Mouse (Mus musculus): Measurements from ENCODE around the gene Otub1.
A peak's percentile ranks its signal among the peaks of the same experiment; 100 is the strongest.

The Otub1 gene

GRCm38 (mm10) chr19:7205753-7206736 lies at the start of gene Otub1:
Otub1 (minus strand) TSS chr19:7206316.
- peak; percentile 90 for DNase-seq (ENCODE audit: extremely low read depth, low read depth)

- DNase-seq (ENCODE audit: extremely low read depth, low read depth): peak; percentile 57
These were observed 39.9 kb upstream of the Otub1 start for GRCm38 (mm10) chr19:7246021-7246420.

DNA sequence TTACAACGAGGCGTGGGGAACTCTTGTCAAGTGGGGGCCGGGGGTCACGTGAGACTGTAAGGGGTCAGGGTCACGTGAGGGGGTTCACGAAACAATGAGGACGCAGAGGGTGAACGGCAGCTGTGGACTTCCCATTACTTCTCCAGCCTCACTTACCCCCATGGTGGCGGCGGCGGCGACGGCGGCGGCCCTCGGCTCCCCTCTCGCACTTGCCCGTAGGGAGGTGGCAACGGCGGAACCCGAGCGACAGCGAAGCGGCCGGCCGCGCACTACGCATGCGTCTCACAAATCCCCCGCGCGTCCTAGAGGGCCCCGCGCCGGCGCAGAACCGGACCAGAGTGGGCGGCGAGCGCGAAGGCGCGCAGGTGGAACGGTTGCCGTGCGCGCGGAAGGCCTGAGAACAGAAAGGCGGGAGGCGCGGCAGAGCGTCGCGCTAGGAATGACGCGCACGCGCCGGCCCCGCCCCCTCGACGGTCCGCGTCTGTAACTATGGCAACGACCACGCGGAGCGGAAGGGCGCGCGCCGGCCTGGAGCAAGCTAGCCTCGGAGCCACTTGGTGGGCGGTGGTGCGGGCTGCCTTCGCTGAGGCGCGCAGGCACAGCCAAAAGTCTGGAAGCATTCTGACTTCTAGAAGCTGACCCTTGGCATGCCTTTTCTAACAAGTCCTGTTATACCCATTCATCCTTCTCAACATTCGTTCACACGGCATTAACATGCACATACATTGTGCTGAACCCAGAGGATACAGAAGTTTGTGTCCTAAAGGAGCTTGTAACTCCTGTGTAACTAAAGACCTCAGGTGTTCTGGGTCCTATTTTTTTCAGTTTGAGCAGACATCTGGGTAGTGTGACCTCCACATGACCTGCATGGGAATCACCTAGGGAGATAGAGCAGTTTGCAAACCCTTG lies 34.9 kb upstream of the Otub1 start, which contains the start of gene Naa40:
Naa40 (minus strand) TSS at position 402 of the 909 bp plus-strand sequence.
- DNase-seq (ENCODE audit: extremely low read depth, low read depth): peak; percentile 71

DNA sequence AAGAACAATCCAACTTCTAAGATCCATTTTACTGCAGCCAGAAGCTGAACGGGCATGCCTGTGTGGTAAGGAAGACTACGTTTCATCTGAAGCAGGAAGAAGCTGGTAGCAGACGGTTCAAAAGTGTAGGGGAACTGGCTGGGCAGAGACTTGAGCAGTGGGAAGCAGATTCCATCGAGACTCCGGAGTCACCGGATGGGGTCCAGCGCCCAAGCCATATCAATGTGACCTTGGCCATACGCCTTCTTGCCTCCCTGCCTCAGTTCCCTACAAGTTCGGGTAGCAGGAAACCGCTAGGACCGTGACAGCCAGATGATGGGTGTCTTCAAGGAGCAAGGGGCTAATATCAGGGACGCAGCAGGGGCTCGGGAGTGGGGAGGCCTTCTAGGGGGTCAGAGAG lies 34.2 kb upstream of the Otub1 start:
- DNase-seq (ENCODE audit: extremely low read depth, low read depth): peak; percentile 16

DNA sequence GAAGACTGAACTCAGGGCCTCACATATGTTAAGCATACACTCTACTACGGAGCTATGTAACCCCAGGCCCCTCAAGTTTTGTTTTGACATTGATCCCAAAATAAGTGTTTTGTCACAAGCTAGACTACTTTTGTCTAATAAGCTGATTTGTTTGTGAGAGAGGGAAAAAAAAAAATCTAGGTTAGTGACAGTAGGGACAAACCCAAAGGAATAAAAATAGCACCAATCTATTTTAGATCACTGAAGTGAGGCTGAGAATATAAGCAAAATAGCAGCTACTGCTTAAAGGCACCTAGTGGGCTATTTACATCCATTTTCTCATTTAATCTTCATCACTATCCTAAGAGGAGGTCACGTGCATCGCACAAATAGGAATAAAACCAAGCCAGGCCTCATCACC lies 33.5 kb upstream of the Otub1 start:
- no peak for DNase-seq (ENCODE audit: extremely low read depth, low read depth)

DNA sequence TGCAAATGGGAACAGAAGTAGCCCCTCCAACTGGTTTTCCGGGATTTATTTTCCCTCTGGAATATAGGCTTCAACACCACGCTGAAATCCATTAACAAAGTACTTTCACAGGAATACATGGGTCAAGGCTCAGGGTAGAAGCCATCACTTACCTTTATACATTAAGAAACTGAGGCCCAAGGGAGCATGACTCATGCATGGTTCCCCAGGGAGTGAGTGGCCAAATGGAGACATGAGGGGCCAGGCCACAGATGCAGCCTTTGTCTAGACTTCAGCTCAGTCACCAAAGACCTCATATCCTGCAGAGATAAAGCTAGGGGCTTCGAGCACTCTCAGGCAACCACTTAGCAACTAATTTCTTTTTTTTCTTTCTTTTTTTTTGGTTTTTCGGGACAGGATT lies 30.6 kb upstream of the Otub1 start:
- no peak for DNase-seq (ENCODE audit: extremely low read depth, low read depth)

DNA sequence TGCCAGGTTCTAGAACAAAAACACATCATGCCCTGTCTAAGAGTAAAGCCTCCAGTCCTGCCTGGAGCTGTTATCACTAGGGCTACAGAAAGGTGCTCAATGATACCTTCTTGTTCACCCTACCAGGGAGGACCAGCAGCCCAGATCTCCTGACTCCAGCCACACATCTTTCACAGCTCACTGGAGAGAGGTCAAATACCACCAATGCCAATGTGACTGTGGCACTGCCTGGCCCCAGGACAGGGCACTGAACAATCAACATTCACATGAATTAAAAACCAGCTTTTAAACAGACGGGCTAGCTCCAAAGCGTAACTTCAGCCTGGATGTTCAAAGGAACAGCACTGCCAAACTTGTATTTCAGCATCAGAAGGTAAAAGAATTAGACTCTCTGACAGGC lies 29.9 kb upstream of the Otub1 start:
- DNase-seq (ENCODE audit: extremely low read depth, low read depth): no peak

DNA sequence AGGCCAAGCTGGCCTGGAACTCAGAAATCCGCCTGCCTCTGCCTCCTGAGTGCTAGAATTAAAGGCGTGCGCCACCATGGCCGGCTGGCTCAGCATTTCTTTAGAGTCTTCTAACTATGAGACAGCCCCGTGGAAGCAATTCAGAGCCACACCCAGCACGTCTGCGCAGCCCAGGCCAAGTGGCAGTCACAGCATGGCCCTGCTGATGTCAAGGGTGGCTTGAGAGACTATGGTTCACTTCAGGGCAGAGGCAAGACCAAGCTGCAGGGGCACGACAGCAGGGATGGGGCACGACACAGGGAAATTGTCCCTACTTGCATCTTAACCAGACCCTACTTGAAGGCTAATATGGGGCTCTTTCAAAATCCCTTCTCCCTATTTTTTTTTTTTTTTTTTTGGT lies 29.3 kb upstream of the Otub1 start:
- DNase-seq (ENCODE audit: extremely low read depth, low read depth): no peak

DNA sequence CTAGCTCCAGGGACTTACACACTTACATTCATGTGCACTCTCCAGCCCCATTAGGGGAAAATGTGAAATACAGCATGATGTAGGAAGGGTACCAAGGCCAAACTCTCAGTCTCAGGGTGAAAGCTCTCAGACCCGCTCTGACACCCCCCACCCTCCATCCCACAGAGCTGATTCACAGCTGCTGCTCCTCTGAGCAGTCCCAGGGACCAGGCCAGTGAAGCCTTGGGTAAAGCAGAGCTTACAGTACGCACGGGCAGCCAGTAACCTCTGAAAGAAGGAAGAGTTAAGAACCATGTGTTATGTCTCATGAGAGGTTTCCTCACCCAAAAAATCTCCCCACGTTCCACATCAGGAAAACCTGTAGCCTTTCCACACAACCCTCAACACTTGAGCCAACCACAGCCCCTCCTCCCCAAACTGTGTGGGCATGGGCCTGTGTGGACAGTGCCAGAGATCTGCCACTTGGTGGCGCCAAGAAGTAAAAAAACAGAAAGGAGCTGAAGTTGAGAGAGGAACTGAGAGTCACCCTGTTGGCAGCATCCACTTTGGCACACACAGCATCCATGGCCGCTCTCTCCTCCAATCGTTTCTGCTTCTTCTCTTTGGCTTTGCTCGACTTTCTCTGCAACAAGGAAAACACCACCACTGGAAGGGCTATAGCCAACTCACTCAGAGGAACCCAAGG lies 28.6 kb upstream of the Otub1 start:
- peak; percentile 39 for DNase-seq (ENCODE audit: extremely low read depth, low read depth)

DNA sequence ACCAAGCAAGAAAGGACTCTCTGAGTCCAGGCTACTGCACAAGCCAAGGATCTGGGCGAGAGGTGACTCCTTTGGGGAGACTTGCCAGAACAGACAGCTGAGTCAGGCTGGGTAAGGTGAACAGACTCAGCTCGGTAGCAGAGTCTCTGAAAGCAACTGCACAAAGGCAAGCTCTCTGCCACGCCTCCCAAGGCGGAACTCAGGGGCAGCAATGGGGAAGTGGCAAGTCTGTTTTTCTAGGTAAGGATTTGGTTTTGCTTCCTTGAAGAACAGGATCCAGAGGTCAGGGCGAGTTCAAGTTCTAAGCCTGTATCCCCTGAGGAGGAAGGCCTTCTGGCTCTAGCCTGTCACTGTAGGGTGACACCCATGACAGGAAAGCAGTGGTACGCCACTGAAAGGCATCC lies 20.4 kb upstream of the Otub1 start:
- DNase-seq (ENCODE audit: extremely low read depth, low read depth): no peak

DNA sequence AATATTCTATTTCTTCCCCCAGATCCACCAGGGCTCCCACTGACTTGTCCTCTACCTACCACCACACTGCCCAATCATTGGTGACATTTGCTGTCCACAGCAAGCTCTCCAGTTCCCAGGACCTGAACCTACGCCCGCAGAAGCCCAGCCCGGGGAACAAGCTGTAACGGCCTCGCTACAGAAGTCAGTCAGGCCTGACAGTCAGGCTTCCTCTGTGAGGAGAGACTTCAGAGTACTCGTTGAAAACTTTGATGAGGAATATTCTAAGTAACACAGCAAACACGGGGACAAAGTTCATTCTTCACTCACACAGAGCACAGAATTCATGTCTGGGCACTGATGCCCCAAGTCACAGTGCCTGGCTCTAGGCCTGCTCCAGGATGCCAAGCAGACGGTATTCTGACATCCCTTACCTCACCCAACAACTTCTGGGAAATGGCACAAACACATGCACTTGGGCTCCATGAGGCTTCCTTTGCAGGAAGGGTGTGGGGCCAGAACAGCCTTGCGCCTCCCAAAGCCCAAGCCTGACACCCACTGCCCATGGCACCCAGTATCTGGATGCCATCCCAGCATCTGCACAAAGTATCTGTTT lies 19.1 kb upstream of the Otub1 start:
- no peak for DNase-seq (ENCODE audit: extremely low read depth, low read depth)

DNA sequence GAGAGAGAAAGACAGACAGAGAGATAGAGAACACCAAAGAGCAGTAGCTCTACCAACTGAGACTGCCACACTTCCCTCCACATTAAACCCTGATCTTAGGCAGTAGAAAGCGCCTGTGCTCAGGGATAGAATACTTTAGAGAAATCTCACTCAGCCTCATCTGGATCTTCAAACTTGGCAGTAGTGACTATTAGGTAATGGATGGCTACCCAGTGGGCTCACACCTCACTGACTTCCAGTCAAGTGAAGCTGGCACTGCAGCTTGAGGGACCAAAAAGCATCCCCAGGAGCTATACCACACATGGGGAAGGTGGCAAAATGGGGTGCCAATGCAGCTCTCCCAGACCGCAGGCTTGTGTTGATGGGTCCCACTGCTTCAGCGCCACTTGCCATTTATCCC lies 18.1 kb upstream of the Otub1 start:
- no peak for DNase-seq (ENCODE audit: extremely low read depth, low read depth)

- DNase-seq (ENCODE audit: extremely low read depth, low read depth): no peak
These were observed 17.4 kb upstream of the Otub1 start for GRCm38 (mm10) chr19:7223488-7223887.

- no peak for DNase-seq (ENCODE audit: extremely low read depth, low read depth)
These were observed 16.1 kb upstream of the Otub1 start for GRCm38 (mm10) chr19:7222196-7222595.

- no peak for DNase-seq (ENCODE audit: extremely low read depth, low read depth)
These were observed 12.6 kb upstream of the Otub1 start for GRCm38 (mm10) chr19:7218753-7219152.

GRCm38 (mm10) chr19:7217926-7218267 lies 11.8 kb upstream of the Otub1 start:
- no peak for DNase-seq (ENCODE audit: extremely low read depth, low read depth)

DNA sequence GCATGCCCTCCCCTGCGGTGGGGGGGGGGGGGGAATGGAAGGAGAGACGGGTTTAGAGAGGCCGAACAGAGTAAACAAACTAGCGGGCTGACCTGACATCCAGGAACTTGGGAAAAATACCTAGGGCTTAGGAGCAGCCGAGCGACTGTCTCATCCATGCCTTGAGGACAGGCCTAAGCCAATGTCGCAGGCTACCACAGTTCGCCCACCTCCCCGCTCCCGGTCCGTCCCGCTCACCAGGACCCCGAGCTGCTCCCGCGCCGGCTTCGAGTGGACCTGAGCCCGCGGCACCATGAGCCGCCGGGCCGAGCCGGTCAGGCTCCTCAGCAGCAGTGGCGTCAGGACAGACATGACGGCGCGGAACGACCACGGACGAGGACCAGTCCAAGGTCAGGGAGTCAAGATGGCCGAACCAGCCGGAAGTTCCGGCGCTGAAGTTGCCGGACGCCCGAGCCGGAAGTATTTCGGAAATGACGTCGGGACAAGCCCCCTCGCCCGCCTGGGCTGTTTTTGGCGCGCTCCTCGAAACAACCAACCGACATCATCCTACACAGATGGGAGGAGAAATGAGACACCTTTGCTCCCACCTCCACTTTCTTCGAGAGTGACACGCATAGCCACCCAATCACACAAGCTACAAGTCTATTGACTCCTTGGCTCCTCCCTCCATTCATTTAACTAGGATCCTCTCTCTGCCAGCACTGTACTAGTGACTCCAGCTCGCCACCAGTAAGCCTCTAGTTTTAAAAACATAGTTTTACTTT lies 11.2 kb upstream of the Otub1 start, which contains the start of gene Cox8a:
Cox8a (minus strand) TSS at position 455 of the 764 bp plus-strand sequence.
- peak; percentile 99 for DNase-seq (ENCODE audit: extremely low read depth, low read depth)

DNA sequence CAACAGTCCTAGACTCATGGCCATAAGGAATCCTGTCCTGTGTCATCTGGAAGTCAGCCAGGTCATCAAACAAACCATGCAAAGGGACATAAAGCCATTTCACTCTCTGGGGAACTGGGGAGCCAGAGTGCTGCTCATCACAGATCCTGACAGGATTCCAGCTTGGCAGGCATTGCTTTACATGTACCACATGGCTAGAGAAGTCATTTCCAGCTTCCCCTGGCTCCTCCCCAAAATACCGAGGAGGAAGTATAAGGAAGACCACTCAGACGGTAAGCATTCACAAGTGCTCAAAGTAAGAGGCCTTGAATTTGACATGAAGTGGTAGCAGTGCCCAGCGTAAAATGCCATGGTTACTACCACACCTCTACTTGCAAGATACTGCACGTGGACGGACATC lies 8.4 kb upstream of the Otub1 start:
- DNase-seq (ENCODE audit: extremely low read depth, low read depth): no peak

DNA sequence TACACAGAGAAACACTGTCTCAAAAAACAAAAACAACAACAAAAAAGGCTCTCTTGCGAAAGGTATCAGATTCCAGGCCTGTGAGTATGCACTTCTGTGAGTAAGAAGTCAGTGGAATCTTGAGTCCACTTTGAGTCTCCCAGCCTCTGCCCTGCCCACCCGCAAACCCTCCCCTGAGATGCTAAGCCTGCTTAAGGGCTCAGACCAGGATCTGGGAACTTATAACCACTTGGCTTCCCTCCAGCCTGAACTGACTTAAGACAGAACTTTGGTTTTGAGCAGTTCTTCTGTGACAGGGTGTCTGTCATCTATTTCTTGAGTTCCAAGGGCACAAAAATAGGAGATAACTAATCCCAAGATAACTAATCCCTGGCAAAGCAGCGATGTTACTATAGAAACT lies 6.9 kb upstream of the Otub1 start:
- DNase-seq (ENCODE audit: extremely low read depth, low read depth): no peak

DNA sequence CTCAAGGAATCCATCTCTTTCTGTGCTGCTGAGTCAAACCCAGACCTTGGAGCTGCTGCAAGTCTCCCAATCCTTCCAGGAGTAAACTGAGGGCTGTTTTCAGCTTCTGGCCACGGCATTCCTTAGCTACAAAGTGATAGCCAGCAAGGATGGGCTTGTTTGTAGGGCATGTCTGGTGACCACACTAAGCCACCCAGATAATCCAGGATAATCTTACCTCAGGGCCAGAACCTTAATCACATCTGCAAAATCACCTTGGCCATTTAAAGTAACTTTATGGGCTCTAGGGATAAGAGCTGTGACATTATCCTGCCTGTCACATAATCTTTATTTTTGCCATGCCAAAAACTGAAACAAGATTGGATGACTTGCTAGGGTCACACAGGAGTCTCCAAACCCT lies 6.1 kb upstream of the Otub1 start:
- no peak for DNase-seq (ENCODE audit: extremely low read depth, low read depth)

Measured in MEL-GATA-1-ER (cell line).